Mouse (Mus musculus): ENCODE data around the gene Mbd3l2. TPM values are rescaled to one million over a fixed set of nuclear protein-coding genes. Genes with fewer than 3 reads are reported as not detected.
"Not testable (repeated sequence)": the region's sequence is repeated elsewhere in the genome, so short reads cannot be mapped to it uniquely, and the experiment has no call there.

Mbd3l2 gene
- polyA plus RNA-seq (2015; fragmentation: Nextera tagmentation; extraction: Ambion mirVana) = 0.10 TPM in 1 of 2 replicates, not detected in the other

DNA sequence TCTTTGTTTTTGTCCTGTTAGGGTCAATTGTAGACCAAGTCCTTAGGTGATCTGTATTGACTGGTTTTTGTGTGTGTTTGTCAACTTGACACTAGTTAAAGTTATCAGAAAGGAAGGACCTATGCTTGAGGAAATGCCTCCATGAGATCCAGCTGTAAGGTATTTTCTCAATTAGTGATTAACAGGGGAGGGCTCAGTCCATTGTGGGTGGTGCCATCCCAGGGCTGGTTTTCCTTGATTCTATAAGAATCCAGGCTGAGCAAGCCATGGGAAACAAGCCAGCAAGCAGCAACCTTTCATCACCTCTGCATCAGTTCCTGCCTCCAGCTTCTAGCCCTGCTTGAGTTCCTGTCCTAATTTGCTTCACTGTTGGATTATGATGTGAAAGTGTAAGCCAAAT lies at the start of gene Mbd3l2:
Gene Mbd3l2 (plus strand): TSS at position 301 of the 400 bp plus-strand sequence.
- ATAC-seq (replicated peaks; ENCODE audit: low FRiP score) = no peak
- Histone ChIP-seq H3K4me3 (replicated peaks) (no peak within 1 kb of the TSS), H3K27ac (no peak within 1 kb of the TSS), H3K4me2 (no peak within 1 kb of the TSS), H3K4me1 (no peaks in the 10 kb centered on the region), H3K36me3 (no peaks in the 10 kb centered on the region), H3K9me3 (replicated peaks) (no peaks in the 10 kb centered on the region), H3K27me3 (no peaks in the 10 kb centered on the region), H3K9ac (no peak within 1 kb of the TSS)

DNA sequence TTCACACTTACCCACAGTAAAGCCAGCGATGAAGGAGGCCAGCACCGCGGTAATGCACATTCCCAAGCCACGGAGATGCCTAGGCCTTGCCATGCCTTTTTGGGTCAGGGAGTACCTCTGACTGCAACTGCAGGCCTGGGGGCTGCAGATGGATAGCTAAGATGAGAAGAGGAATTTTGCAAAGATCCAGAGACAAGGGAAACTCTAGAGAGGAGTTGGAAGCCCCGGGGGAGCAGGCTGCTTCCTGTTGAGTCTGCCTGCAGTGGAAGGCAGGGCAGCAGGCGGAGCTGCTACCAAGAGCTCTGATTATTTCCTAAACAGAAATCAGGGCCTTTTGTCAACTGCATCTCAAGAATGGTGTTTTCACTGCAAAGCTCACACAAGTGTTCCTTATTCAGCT lies 44.7 kb upstream of the Mbd3l2 start:
- 0 out of 2 replicates have a peak, but pooled peaks cover 2% of the 10 kb centered on the region for H3K9me3 ChIP-seq (replicated peaks)
- WGBS = 28% methylated on average over 6 of the region's 6 CpGs
- ATAC-seq (replicated peaks; ENCODE audit: low FRiP score) = no peak
- peak overlapping the region; percentile 37 for H3K4me2 ChIP-seq
- H3K27ac ChIP-seq = no peak overlapping the region
- no peaks in the 10 kb centered on the region for H3K36me3 ChIP-seq
- H3K27me3 ChIP-seq = no peaks in the 10 kb centered on the region
- no peak overlapping the region for H3K9ac ChIP-seq
- H3K4me1 ChIP-seq = no peaks in the 10 kb centered on the region
- H3K4me3 ChIP-seq (replicated peaks) = peak overlapping the region; percentile 17; the same call in 1 of the 2 replicates

DNA sequence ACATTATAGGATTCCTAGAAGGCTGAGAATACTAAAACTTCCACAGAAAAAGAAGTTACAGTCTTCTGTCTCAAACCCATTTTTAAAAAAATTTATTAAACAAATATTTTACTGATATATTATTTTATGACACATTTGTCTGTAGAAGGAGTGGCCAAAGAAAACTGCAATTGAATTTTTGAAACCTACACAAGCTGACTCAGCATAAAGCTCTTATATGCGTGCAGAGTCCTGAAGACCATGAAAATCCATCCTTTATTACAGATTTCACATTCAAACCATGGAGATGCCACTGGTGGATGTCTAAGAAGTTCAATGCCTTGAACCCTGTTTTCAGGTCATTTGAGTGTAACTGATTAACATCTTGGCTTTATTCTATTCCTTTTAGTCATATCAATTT lies 30.8 kb upstream of the Mbd3l2 start:
- no peak for ATAC-seq (replicated peaks; ENCODE audit: low FRiP score)

DNA sequence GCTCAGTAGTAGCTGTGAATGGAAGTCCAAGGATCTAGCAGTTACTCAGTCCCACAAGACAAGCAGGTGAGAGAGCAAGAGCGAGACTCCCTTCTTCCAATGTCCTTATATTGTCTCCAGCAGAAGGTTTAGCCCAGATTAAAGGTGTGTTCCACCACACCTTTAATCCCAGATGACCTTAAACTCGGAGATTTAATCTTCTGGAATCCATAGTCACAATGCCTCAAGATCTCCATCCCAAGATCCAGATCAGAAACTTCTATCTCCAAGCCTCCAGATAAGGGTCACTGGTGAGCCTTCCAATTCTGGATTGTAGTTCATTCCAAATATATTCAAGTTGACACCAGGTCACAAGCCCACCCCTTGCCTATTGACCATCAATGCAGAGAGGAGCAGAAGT lies 27.6 kb upstream of the Mbd3l2 start, which contains the start of gene Naalad2:
Gene Naalad2 (minus strand): TSS at position 101 of the 400 bp plus-strand sequence.
- 78% methylated on average over 2 of the region's 2 CpGs for WGBS
- not testable (repeated sequence) for H3K36me3 ChIP-seq

More for the DNA sequence above, 30.8 kb upstream of the Mbd3l2 start:
- no peaks in the 10 kb centered on the region for H3K36me3 ChIP-seq
- H3K9ac ChIP-seq = no peak overlapping the region
- H3K9me3 ChIP-seq (replicated peaks) = no peaks in the 10 kb centered on the region
- H3K4me1 ChIP-seq = no peaks in the 10 kb centered on the region
- no peak overlapping the region for H3K27ac ChIP-seq
- H3K27me3 ChIP-seq = no peaks in the 10 kb centered on the region
- no peak overlapping the region for H3K4me2 ChIP-seq
- 81% methylated on average over 1 of the region's 1 CpGs for WGBS
- H3K4me3 ChIP-seq (replicated peaks) = no peak overlapping the region

DNA sequence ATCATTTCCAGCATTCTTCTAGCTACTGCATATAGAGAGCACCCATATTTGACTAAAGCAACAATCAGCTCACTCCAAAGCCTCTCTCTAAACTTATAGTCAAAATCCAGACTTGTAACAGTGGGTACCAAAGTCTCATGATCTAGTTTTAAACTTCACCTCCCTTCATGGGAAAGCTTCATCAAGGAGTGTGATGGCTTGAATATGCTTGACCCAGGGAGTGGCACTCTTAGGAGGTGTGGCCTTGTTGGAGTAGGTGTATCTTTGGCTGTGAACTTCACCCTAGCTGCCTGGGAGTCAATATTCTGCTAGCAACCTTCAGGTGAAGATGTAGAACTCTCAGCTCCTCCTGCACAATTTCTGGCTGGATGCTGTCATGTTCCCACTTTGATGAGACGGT lies 26.3 kb upstream of the Mbd3l2 start, which contains the start of gene Ubtfl1:
Gene Ubtfl1 (plus strand): TSS at position 301 of the 400 bp plus-strand sequence.
- no peak for ATAC-seq (replicated peaks; ENCODE audit: low FRiP score)
- no peaks in the 10 kb centered on the region for H3K27me3 ChIP-seq
- 89% methylated on average over 1 of the region's 1 CpGs for WGBS
- no peaks in the 10 kb centered on the region for H3K9me3 ChIP-seq (replicated peaks)
- H3K9ac ChIP-seq = no peak within 1 kb of the TSS
- H3K36me3 ChIP-seq = no peaks in the 10 kb centered on the region
- no peak within 1 kb of the TSS for H3K4me3 ChIP-seq (replicated peaks)
- no peaks in the 10 kb centered on the region for H3K4me1 ChIP-seq
- H3K27ac ChIP-seq = no peak within 1 kb of the TSS
- no peak within 1 kb of the TSS for H3K4me2 ChIP-seq

More for the DNA sequence above, 27.6 kb upstream of the Mbd3l2 start, which contains the start of gene Naalad2:
- not testable (repeated sequence) for H3K9me3 ChIP-seq (replicated peaks); ATAC-seq (replicated peaks; ENCODE audit: low FRiP score); H3K27ac ChIP-seq; H3K4me2 ChIP-seq; H3K9ac ChIP-seq; H3K4me1 ChIP-seq; H3K27me3 ChIP-seq; H3K4me3 ChIP-seq (replicated peaks)

DNA sequence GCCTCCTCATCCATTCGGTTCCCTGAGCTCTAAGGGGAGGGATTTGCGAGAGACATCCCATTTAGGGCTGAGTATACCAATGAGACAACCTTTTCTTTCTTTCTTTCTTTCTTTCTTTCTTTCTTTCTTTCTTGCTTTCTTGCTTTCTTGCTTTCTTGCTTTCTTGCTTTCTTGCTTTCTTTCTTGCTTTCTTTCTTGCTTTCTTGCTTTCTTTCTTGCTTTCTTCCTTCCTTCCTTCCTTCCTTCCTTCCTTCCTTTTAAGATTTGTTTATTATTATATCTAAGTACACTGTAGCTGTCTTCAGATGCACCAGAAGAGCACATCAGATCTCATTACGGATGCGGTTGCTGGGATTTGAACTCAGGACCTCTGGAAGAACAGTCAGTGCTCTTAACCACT lies 18.1 kb upstream of the Mbd3l2 start:
- ATAC-seq (replicated peaks; ENCODE audit: low FRiP score); H3K27me3 ChIP-seq: not testable (repeated sequence)

DNA sequence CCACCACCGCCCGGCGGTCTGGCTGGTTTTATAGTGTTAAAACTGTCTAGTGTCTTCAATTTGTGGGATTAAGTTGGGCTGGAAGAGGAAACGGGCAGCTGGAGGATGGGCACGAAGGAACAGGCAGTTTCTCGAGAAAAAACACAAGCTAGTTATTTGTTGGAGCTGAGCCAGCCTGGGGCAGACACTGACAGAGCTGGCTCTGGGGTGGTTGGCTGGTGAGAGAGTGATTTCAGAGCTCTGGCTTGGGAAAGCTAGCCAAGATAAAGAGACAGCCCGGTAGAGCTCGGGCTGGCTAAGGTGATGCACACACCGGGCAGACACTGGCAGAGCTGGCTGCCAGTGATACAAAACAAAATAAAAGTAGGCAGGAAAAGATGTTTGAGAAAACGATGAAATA lies 1.2 kb downstream of the Mbd3l2 start:
- Histone ChIP-seq H3K27ac (no peak overlapping the region), H3K27me3 (no peaks in the 10 kb centered on the region), H3K9me3 (replicated peaks) (no peaks in the 10 kb centered on the region), H3K36me3 (no peaks in the 10 kb centered on the region), H3K4me1 (no peaks in the 10 kb centered on the region), H3K4me2 (no peak overlapping the region), H3K4me3 (replicated peaks) (no peak overlapping the region), H3K9ac (no peak overlapping the region)
- ATAC-seq (replicated peaks; ENCODE audit: low FRiP score) = no peak
- WGBS = 82% methylated on average over 10 of the region's 10 CpGs

More for the DNA sequence above, 18.1 kb upstream of the Mbd3l2 start:
- H3K4me3 ChIP-seq (replicated peaks); H3K9me3 ChIP-seq (replicated peaks); H3K4me2 ChIP-seq; H3K9ac ChIP-seq; H3K36me3 ChIP-seq; H3K27ac ChIP-seq; H3K4me1 ChIP-seq: not testable (repeated sequence)
- 83% methylated on average over 4 of the region's 4 CpGs for whole genome bisulfite sequencing

DNA sequence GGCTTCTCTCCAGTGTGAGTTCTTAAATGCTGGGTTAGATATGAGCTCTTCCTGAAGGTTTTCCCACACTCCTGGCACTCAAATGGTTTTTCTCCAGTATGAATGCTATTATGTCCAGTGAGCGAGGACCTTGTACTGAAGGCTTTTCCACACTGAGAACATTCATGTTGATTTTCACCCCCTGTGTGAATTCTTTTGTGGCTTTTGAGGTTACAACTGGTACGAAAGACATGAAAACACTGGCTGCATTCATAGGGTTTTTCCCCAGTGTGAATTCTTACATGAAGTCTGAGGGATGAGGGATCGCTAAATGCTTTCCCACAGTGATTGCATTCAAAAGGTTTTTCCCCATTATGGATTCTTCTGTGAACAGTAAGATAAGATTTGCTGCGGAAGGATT lies 26.1 kb downstream of the Mbd3l2 start:
- Histone ChIP-seq H3K27me3 (no peaks in the 10 kb centered on the region), H3K36me3 (peaks cover 44% of the 10 kb centered on the region), H3K27ac (no peak overlapping the region), H3K9ac (no peak overlapping the region), H3K4me3 (replicated peaks) (no peak overlapping the region), H3K4me2 (no peak overlapping the region), H3K9me3 (replicated peaks) (no peaks in the 10 kb centered on the region; the same call in 1 of the 2 replicates), H3K4me1 (no peaks in the 10 kb centered on the region)
- WGBS = 93% methylated on average over 4 of the region's 4 CpGs
- ATAC-seq (replicated peaks; ENCODE audit: low FRiP score) = no peak

DNA sequence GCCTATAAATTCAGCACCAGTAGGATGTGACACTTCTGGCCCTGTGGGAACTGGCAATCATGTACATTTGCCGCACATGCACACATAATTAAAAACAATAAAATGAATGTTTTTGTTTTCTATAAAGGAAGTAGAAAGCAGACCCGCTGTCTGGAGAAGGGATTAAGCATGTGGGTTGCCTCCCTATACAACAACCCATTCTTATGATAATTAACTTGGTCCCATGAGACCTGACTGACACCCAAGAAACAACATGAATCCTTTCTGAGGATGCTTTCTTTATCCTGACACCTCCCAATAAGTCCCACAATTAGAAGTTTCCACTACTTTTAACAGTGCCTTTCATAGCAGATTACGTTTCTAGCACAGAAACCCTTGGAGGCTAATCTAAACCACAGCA lies 36.9 kb downstream of the Mbd3l2 start:
- H3K36me3 ChIP-seq = peaks cover 21% of the 10 kb centered on the region
- no peaks in the 10 kb centered on the region for H3K4me1 ChIP-seq
- H3K9ac ChIP-seq = no peak overlapping the region
- H3K27ac ChIP-seq = no peak overlapping the region
- no peaks in the 10 kb centered on the region for H3K27me3 ChIP-seq
- no peaks in the 10 kb centered on the region; the same call in 1 of the 2 replicates for H3K9me3 ChIP-seq (replicated peaks)
- H3K4me3 ChIP-seq (replicated peaks) = no peak overlapping the region
- no peak overlapping the region for H3K4me2 ChIP-seq
- WGBS = 71% methylated on average over 3 of the region's 3 CpGs
- no peak for ATAC-seq (replicated peaks; ENCODE audit: low FRiP score)

DNA sequence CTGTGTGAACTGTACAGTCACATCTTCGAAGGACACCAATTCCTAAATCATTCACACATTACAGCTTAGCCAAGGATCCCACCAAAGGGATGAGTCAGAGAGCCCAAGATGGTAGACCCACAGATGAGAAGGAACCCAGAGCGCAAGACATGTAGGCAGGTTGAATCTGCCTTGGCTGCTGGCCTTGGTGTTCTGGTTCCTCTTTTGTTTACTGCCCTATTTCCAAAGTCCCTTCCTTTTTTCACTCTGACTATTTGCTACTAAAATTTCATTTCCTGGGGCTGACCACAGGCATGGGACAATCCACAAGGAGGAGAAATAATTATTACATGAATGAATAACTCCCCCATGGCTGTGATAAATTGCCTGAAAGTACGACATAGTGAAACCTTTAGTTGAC lies 37.6 kb downstream of the Mbd3l2 start:
- Histone ChIP-seq H3K27me3 (no peaks in the 10 kb centered on the region), H3K4me2 (no peak overlapping the region), H3K9me3 (replicated peaks) (no peaks in the 10 kb centered on the region; the same call in 1 of the 2 replicates), H3K9ac (no peak overlapping the region), H3K36me3 (peaks cover 14% of the 10 kb centered on the region), H3K4me1 (0 out of 2 replicates have a peak, but pooled peaks cover 4% of the 10 kb centered on the region), H3K27ac (no peak overlapping the region), H3K4me3 (replicated peaks) (no peak overlapping the region)
- WGBS = 74% methylated on average over 3 of the region's 3 CpGs
- ATAC-seq (replicated peaks; ENCODE audit: low FRiP score) = no peak

DNA sequence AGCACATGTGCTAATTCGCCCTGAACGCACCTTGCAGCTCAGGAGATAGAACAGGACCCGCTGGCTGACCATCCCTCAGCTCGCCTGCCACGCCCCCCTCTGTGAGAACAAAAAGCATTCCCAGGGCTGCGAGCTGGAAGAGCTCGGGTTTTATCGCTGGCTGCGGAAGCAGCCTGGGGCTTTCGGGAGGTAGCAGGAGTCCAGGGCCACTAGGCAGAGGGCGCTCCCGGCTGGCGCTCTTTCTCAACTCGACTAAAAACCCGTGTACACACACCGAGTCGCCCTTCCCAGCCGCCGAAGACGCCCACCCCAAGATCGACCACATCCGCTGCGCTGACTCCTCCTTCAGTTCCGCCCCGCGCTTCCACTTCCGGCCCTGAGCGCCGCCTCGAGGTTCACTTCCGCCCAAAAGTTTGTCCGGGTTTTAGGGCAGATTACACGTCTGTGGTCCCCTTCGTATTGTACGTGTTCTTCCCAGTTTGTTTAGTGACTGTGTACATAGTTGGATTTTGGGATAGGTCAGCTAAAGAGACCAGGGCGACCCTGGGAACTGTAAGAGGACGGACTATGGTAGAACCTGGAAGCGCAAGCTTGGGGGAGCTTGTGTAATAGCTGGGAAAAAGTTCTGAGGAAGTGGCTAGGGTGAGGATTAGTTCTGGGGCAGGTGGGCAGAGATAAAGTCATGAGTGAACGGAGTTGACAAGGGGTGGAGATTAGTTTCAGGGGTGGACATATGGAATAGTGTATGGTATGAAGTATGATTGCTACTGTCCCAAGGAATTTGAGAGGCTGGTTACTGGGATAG lies 43.1 kb downstream of the Mbd3l2 start:
- Histone ChIP-seq H3K4me1 (0 out of 2 replicates have a peak, but pooled peaks cover 5% of the 10 kb centered on the region), H3K9me3 (replicated peaks) (no peaks in the 10 kb centered on the region), H3K36me3 (no peaks in the 10 kb centered on the region), H3K27me3 (no peaks in the 10 kb centered on the region), H3K4me3 (replicated peaks) (peak overlapping the region; percentile 69), H3K27ac (peak overlapping the region; percentile 96), H3K4me2 (peak overlapping the region; percentile 70), H3K9ac (peak overlapping the region; percentile 57)
- 5% methylated on average over 39 of the region's 39 CpGs for WGBS
- peak; percentile 99 for ATAC-seq (replicated peaks; ENCODE audit: low FRiP score)

DNA sequence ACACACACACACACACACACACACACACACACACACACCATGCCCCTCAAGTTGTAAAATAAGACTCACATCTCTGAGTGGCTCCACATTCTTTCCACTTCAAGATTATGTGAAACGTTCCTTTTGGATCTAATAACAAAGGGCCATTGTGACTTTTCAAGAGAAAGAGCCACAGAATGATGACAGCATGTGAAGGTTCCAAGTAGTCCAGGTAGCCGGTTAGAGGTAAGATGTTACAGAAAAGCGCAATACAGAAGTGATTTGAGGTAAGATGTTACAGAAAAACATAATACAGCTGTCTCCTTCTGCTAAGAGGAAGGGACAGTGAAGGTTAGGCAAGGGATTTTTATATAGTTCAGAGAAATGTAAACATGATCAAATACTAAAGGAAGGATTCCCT lies 47.7 kb downstream of the Mbd3l2 start, which contains the start of the genes Zfp558 and Mbd3l1:
Gene Zfp558 (minus strand): TSS at position 101 of the 400 bp plus-strand sequence.
Gene Mbd3l1 (plus strand): TSS at position 192 of the 400 bp plus-strand sequence.
- H3K9ac ChIP-seq = no peak within 1 kb of the TSS
- H3K4me1 ChIP-seq = no peaks in the 10 kb centered on the region
- no peak within 1 kb of the TSS for H3K27ac ChIP-seq
- no peak within 1 kb of the TSS for H3K4me3 ChIP-seq (replicated peaks)
- no peak for ATAC-seq (replicated peaks; ENCODE audit: low FRiP score)
- H3K9me3 ChIP-seq (replicated peaks) = no peaks in the 10 kb centered on the region
- no peak within 1 kb of the TSS for H3K4me2 ChIP-seq
- no peaks in the 10 kb centered on the region for H3K36me3 ChIP-seq
- H3K27me3 ChIP-seq = no peaks in the 10 kb centered on the region
- 73% methylated on average over 3 of the region's 3 CpGs for WGBS

Data from kidney, embryonic 15.5 days (tissue).